Mouse (Mus musculus): Measurements from ENCODE around the gene Meis1. TPM values are rescaled to one million over a fixed set of nuclear protein-coding genes. Genes with fewer than 3 reads are reported as not detected.
A peak's percentile ranks its signal among the peaks of the same experiment; 100 is the strongest.

Meis1 gene
- polyA plus RNA-seq, 1 experiment from 2014 or later, result 113 TPM

DNA sequence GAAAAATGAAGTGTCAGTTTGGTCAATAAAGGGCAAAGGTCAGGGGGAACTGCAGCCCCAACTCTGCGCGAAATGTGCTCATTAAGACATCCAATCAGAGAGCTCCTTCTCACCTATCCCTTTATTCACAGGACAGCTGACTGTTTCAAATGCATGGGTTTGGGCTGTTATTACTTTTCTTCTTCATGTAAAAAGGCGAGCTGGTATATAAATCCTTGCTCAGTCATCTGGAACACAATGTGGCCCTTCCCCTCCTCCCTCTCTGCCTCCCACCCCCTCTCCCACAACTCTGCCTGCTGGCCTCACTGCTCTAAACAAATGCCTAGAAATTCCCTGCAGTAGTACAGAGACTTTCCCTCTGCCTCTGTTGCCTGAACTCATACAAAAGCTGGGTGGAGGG, 36.5 kb downstream of the Meis1 start:
- H3K27me3 ChIP-seq, result no peaks in the 10 kb centered on the region
- 30% methylated on average over 3 of the region's 3 CpGs for WGBS
- H3K4me1 ChIP-seq, result peaks cover 11% of the 10 kb centered on the region
- H3K36me3 ChIP-seq, result peaks cover 11% of the 10 kb centered on the region; the same call in 1 of the 2 replicates
- H3K9me3 ChIP-seq, result no peaks in the 10 kb centered on the region
- no peak overlapping the region for H3K4me3 ChIP-seq
- no peak overlapping the region for H3K4me2 ChIP-seq (replicated peaks)
- H3K9ac ChIP-seq, result no peak overlapping the region
- ATAC-seq (ENCODE audit: insufficient number of reproducible peaks, insufficient read depth, low FRiP score, low TSS enrichment), result no peak
- H3K27ac ChIP-seq, result no peak overlapping the region

DNA sequence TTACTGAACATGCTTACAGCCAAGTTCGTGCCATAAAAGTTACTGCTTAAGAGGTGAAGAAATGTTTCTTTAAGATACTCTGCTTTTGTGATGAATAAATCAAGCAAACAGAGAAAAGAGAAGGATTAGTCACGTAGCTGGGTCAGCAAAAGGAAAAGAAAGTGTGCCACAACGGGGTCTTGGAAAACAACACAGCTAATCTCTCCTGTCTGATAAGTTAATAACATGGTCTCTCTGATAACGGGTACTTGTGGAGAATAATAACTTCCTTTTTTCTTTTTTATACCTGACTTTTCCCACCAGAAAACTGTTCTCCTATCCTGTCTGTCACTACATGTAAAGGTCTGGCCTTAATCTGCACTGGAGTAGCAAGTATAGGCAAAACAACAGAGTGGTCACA, 37.4 kb downstream of the Meis1 start:
- Histone ChIP-seq H3K4me1 (peaks cover 11% of the 10 kb centered on the region), H3K9ac (no peak overlapping the region), H3K4me2 (replicated peaks) (no peak overlapping the region), H3K27ac (no peak overlapping the region), H3K4me3 (no peak overlapping the region), H3K9me3 (no peaks in the 10 kb centered on the region), H3K27me3 (no peaks in the 10 kb centered on the region), H3K36me3 (0 out of 2 replicates have a peak, but pooled peaks cover 9% of the 10 kb centered on the region)
- no peak for ATAC-seq (ENCODE audit: insufficient number of reproducible peaks, insufficient read depth, low FRiP score, low TSS enrichment)
- WGBS, result 60% methylated on average over 4 of the region's 4 CpGs

DNA sequence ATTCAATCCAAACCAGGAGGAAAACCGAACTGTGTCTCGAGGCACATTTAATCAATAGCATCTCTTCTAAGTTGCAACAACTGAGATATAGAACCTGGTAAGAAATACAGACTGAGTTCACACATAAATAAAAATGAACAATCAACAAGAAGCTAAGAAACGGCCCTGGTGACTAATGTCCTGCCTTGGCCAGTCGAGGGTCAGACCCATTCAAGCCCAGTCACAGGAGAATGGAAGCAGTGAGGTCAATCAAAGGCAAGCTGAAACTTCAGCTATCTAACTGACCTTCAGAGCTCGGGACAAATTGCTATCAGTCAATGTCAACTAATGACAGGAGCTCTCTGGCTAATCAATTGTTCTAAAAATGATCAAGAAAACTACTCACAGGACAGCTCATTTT, 38.2 kb downstream of the Meis1 start:
- Histone ChIP-seq H3K4me3 (no peak overlapping the region), H3K4me1 (peaks cover 11% of the 10 kb centered on the region), H3K9ac (no peak overlapping the region), H3K27ac (no peak overlapping the region), H3K4me2 (replicated peaks) (no peak overlapping the region), H3K27me3 (no peaks in the 10 kb centered on the region), H3K36me3 (0 out of 2 replicates have a peak, but pooled peaks cover 7% of the 10 kb centered on the region), H3K9me3 (no peaks in the 10 kb centered on the region)
- 57% methylated on average over 5 of the region's 5 CpGs for WGBS
- no peak for ATAC-seq (ENCODE audit: insufficient number of reproducible peaks, insufficient read depth, low FRiP score, low TSS enrichment)

DNA sequence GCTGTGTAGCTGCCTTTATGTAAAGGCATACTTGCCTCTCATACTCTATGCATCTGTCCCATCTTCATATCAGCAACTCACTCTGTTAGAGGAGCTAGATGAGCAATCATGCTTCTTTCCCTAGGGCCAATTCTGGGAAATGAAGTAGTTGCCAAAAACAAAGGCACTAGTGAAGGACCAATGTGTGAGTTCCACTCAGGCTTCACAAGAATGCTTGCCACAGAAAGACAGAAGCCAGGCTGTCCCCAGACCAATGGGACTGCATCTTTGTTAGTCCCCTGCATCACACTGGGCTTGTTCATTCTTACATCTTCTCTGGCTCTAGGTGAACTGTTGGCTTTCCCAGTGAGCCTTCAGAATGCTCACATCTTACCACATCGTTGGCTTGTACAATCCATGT, 43.7 kb downstream of the Meis1 start:
- WGBS, result 85% methylated on average over 1 of the region's 1 CpGs
- H3K9ac ChIP-seq, result no peak overlapping the region
- H3K4me2 ChIP-seq (replicated peaks), result no peak overlapping the region
- no peak for ATAC-seq (ENCODE audit: insufficient number of reproducible peaks, insufficient read depth, low FRiP score, low TSS enrichment)
- H3K9me3 ChIP-seq, result no peaks in the 10 kb centered on the region
- H3K27me3 ChIP-seq, result no peaks in the 10 kb centered on the region
- peaks cover 9% of the 10 kb centered on the region; the same call in 1 of the 2 replicates for H3K4me1 ChIP-seq
- no peak overlapping the region for H3K27ac ChIP-seq
- H3K36me3 ChIP-seq, result no peaks in the 10 kb centered on the region
- H3K4me3 ChIP-seq, result no peak overlapping the region

DNA sequence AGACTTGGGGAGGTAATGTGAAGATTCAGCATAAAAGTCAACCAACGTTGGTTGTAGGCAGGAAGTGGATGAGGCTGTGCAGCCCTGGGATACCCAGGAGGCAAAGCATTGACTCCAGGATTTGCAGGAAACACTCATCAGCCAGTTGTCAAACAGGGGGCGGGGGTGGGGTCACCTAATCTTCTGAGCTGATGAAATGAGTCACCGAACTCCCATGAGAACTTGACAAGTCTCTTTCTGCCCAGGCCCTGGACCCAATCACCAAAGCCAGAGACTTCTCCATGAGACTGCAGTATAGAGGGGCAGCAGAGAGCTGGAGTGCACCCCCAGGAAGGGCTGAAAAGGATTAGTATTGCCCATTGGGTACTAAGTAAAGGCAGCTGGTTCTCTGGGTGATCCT, 45.0 kb downstream of the Meis1 start:
- ATAC-seq (ENCODE audit: insufficient number of reproducible peaks, insufficient read depth, low FRiP score, low TSS enrichment), result no peak
- Histone ChIP-seq H3K4me2 (replicated peaks) (no peak overlapping the region), H3K36me3 (no peaks in the 10 kb centered on the region), H3K9ac (no peak overlapping the region), H3K27ac (no peak overlapping the region), H3K9me3 (no peaks in the 10 kb centered on the region), H3K4me3 (no peak overlapping the region), H3K4me1 (peaks cover 9% of the 10 kb centered on the region; the same call in 1 of the 2 replicates), H3K27me3 (no peaks in the 10 kb centered on the region)
- 30% methylated on average over 3 of the region's 3 CpGs for WGBS

DNA sequence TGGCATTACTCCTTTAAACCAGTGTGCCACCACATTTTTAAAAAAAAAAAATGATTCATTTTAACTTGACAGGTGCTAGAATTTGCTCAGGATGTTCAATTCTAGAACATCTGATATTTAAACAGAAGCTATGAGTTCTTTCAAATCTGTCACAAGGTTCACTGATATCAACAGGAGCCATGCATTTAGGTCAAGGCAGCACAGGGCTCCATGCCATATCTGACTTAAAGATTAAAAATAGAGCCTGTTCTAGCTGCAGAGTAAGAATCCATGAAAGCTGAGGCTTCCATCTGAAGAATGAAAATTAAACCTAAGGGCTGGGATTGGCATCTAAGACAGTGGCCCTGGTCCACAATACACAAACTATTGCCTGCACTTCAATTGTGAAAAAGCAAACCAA, 45.8 kb downstream of the Meis1 start:
- Histone ChIP-seq H3K4me2 (replicated peaks) (no peak overlapping the region), H3K4me3 (no peak overlapping the region), H3K27ac (no peak overlapping the region), H3K27me3 (no peaks in the 10 kb centered on the region), H3K9me3 (no peaks in the 10 kb centered on the region), H3K4me1 (peaks cover 9% of the 10 kb centered on the region; the same call in 1 of the 2 replicates), H3K36me3 (no peaks in the 10 kb centered on the region), H3K9ac (no peak overlapping the region)
- ATAC-seq (ENCODE audit: insufficient number of reproducible peaks, insufficient read depth, low FRiP score, low TSS enrichment), result no peak

DNA sequence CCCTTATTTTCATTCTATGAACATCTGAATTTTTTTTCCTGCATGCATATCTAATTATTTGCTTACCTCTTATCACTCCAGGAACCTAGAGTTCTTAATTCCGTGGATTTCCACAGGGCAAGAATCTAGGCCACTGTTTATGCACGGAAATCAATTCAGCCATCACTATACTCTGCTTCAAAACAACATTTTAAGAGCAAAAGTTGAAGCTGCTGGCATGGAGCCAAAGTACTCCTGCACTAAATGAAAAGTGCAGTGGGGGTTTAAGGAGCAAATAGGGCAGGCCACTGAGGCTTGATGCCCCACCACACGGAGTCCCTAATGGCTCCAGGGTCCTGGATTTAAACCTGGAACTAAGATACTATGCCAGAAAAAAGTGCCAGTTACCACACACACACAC, 47.2 kb downstream of the Meis1 start:
- Histone ChIP-seq H3K4me1 (peaks cover 9% of the 10 kb centered on the region; the same call in 1 of the 2 replicates), H3K9me3 (no peaks in the 10 kb centered on the region)

DNA sequence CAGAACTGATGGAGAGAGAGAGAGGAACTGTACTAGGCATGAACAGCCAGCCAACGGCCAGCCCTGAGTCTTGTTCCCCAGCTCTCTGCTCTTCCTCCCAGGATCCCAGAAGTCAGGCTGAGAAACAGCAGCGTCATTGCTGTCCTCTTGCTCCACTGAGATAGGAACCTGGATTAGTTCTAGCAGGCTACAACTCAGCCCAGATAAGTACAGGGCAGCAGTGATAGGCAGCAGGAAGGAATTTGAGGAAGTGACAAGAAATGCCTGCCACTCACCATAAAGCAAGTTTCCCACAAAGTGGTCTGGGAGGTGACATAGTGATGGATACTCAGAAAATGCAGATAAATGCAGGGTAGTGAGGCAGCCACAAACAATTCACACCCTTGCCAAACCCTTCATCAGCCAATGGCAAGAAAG, 48.9 kb downstream of the Meis1 start:
- 65% methylated on average over 2 of the region's 2 CpGs for WGBS
- Histone ChIP-seq H3K27ac (no peak overlapping the region), H3K27me3 (no peaks in the 10 kb centered on the region), H3K4me3 (no peak overlapping the region), H3K9me3 (no peaks in the 10 kb centered on the region), H3K4me2 (replicated peaks) (no peak overlapping the region), H3K4me1 (peaks cover 9% of the 10 kb centered on the region; the same call in 1 of the 2 replicates), H3K36me3 (no peaks in the 10 kb centered on the region), H3K9ac (no peak overlapping the region)
- no peak for ATAC-seq (ENCODE audit: insufficient number of reproducible peaks, insufficient read depth, low FRiP score, low TSS enrichment)

More for the DNA sequence above, 47.2 kb downstream of the Meis1 start:
- 44% methylated on average over 3 of the region's 3 CpGs for WGBS
- ATAC-seq (ENCODE audit: insufficient number of reproducible peaks, insufficient read depth, low FRiP score, low TSS enrichment), result 0 out of 2 replicates have a peak, but pooled peaks have one; percentile 22
- H3K36me3 ChIP-seq, result no peaks in the 10 kb centered on the region
- H3K27me3 ChIP-seq, result no peaks in the 10 kb centered on the region
- no peak overlapping the region for H3K9ac ChIP-seq
- H3K27ac ChIP-seq, result no peak overlapping the region
- H3K4me3 ChIP-seq, result no peak overlapping the region
- H3K4me2 ChIP-seq (replicated peaks), result no peak overlapping the region

DNA sequence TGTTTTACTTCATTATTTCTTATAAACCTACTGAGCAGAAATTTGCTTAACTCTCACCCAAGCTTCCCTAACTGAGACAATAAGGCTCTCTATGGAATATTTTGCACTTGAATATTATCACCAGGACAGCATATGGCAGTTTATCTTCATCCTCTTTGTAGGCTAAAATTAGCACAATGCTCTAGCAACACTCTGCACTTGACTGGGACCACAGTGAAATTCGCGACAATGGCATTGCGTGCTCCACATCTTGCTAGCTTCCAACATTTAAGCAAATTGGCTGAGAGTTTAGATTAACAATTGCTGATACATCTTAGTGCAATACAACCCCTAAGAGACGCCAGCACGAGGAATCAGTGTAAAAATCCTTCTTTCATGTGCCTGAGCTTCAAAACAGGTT, 54.4 kb downstream of the Meis1 start:
- H3K27ac ChIP-seq, result no peak overlapping the region
- no peak overlapping the region for H3K4me3 ChIP-seq
- no peak for ATAC-seq (ENCODE audit: insufficient number of reproducible peaks, insufficient read depth, low FRiP score, low TSS enrichment)
- WGBS, result 76% methylated on average over 5 of the region's 5 CpGs
- no peaks in the 10 kb centered on the region for H3K36me3 ChIP-seq
- peaks cover 6% of the 10 kb centered on the region; the same call in 1 of the 2 replicates for H3K4me1 ChIP-seq
- no peak overlapping the region for H3K4me2 ChIP-seq (replicated peaks)
- no peak overlapping the region for H3K9ac ChIP-seq
- no peaks in the 10 kb centered on the region for H3K27me3 ChIP-seq
- H3K9me3 ChIP-seq, result no peaks in the 10 kb centered on the region

DNA sequence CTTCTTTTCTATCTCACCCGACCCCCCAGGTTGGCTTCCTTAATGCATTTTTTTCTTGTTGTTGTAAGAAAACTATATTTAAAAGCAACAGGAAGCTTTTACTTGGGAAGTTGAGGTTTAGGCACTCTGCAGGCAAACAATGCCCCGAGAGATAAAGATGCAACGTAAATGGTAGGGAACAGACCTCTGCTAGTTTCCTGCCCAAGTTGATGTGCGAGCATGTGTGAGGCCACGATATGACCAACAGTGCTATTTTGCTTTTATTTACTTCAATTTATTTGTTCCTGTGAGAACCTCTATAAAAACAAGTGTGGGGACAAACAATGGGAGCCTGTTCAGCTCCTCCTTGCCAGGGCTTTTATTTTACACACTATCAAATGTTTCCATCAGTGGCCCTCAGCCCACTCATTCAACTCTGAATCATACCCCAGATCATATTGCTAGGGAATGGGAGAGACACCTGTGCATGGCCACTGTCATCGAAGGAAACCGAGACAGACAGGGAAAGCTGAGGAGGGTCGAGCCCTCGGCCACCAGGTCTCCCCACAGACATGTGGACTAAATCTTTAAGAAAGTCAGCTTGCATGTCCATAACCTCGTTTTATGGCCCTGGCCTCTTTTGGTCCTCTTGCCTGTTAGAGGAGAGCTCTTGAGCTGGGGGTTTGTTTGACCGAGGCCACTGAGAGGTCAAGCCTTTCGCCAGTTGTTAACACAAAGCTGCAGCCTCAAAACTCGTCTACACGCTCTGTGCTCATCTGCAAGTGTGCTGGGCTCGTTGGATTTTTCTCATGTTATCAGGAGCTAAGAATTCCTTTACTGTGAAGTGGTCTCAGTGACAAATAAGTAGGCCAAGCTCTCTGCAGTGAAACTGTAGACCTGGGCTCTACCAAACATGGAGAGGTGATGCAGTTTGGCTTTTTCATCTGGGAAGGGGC, 55.3 kb downstream of the Meis1 start:
- no peak for ATAC-seq (ENCODE audit: insufficient number of reproducible peaks, insufficient read depth, low FRiP score, low TSS enrichment)
- no peak overlapping the region; the same call in 1 of the 2 replicates for H3K27ac ChIP-seq
- WGBS, result 49% methylated on average over 15 of the region's 15 CpGs
- H3K9me3 ChIP-seq, result no peaks in the 10 kb centered on the region
- no peaks in the 10 kb centered on the region for H3K27me3 ChIP-seq
- no peaks in the 10 kb centered on the region for H3K36me3 ChIP-seq
- no peak overlapping the region for H3K9ac ChIP-seq
- no peak overlapping the region for H3K4me3 ChIP-seq
- no peak overlapping the region for H3K4me2 ChIP-seq (replicated peaks)
- peaks cover 6% of the 10 kb centered on the region; the same call in 1 of the 2 replicates for H3K4me1 ChIP-seq

DNA sequence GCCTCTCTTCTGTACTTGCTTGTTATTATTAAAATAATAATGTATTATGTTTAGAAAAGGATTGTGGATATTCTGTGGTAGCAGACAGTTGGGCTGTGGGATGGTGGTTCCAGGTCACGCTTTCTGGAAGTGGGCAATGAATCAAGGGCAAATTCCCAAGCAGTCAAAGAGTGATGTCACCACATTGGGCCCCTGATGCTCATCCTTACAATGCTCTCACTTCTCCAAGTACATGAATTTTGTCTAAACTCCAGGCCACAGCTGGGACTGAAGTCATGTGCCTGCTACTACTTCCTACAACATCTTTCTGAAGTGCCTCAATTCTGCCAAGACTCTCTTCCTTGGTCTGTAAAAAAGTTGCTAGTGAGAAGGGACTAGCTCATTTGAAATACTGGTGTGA, 59.3 kb downstream of the Meis1 start:
- Histone ChIP-seq H3K4me1 (peaks cover 14% of the 10 kb centered on the region; the same call in 1 of the 2 replicates), H3K27me3 (no peaks in the 10 kb centered on the region), H3K4me3 (no peak overlapping the region), H3K9ac (no peak overlapping the region), H3K27ac (no peak overlapping the region), H3K9me3 (no peaks in the 10 kb centered on the region), H3K4me2 (replicated peaks) (no peak overlapping the region), H3K36me3 (no peaks in the 10 kb centered on the region)
- 86% methylated on average over 1 of the region's 1 CpGs for WGBS
- ATAC-seq (ENCODE audit: insufficient number of reproducible peaks, insufficient read depth, low FRiP score, low TSS enrichment), result no peak

Measured in embryonic facial prominence, embryonic 12.5 days (tissue).